Mouse (Mus musculus): ENCODE measurements around the gene Ttc12. TPM values are rescaled to one million over a fixed set of nuclear protein-coding genes. Genes with fewer than 3 reads are reported as not detected.

The Ttc12 gene
- polyA plus RNA-seq, 1 experiment from 2014 or later: 1.7 TPM

GRCm38 (mm10) chr9:49396006-49396405 is 90.0 kb downstream of the Ttc12 start:
- no peaks in the 10 kb centered on the region for H3K4me1 ChIP-seq (ENCODE audit: control insufficient read depth, insufficient read depth, low read length)
- H3K27me3 ChIP-seq (ENCODE audit: control insufficient read depth, insufficient read depth, low read length): no peaks in the 10 kb centered on the region
- ATAC-seq (ENCODE audit: insufficient read depth, low FRiP score, low TSS enrichment) (no peak), DNase-seq (ENCODE audit: low spot score) (no peak)
- H3K4me2 ChIP-seq (ENCODE audit: low read depth): no peak overlapping the region
- H3K27ac ChIP-seq (ENCODE audit: low read depth, low read length): no peak overlapping the region
- H3K9ac ChIP-seq (ENCODE audit: low read length): no peak overlapping the region
- no peaks in the 10 kb centered on the region for H3K36me3 ChIP-seq (ENCODE audit: control insufficient read depth, insufficient read depth, low read length)
- H3K9me3 ChIP-seq (ENCODE audit: control insufficient read depth, low read length): no peaks in the 10 kb centered on the region
- H3K4me3 ChIP-seq (ENCODE audit: low read depth, low read length): no peak overlapping the region

GRCm38 (mm10) chr9:49392242-49392641 is 93.8 kb downstream of the Ttc12 start:
- Histone ChIP-seq H3K4me3 (ENCODE audit: low read depth, low read length) (no peak overlapping the region), H3K4me1 (ENCODE audit: control insufficient read depth, insufficient read depth, low read length) (no peaks in the 10 kb centered on the region), H3K36me3 (ENCODE audit: control insufficient read depth, insufficient read depth, low read length) (no peaks in the 10 kb centered on the region), H3K9me3 (ENCODE audit: control insufficient read depth, low read length) (no peaks in the 10 kb centered on the region), H3K4me2 (ENCODE audit: low read depth) (no peak overlapping the region), H3K9ac (ENCODE audit: low read length) (no peak overlapping the region), H3K27me3 (ENCODE audit: control insufficient read depth, insufficient read depth, low read length) (no peaks in the 10 kb centered on the region), H3K27ac (ENCODE audit: low read depth, low read length) (no peak overlapping the region)
- ATAC-seq (ENCODE audit: insufficient read depth, low FRiP score, low TSS enrichment) (no peak), DNase-seq (ENCODE audit: low spot score) (no peak)
- WGBS: 57% methylated on average over 2 of the region's 2 CpGs

Other genes with a start within 250 kb of the Ttc12 start
- not detected in 2 replicates for gene Gm4894, start 235.7 kb downstream of the Ttc12 start, polyA plus RNA-seq (2014; fragmentation: Nextera tagmentation; extraction: Ambion mirVana)
- gene Drd2, start 145.6 kb downstream of the Ttc12 start, polyA plus RNA-seq (2014; fragmentation: Nextera tagmentation; extraction: Ambion mirVana): 0.37 and 0.69 TPM in 2 replicates
- not detected in 2 replicates for gene Ankk1, start 59.2 kb downstream of the Ttc12 start, polyA plus RNA-seq (2014; fragmentation: Nextera tagmentation; extraction: Ambion mirVana)